Mouse (Mus musculus): Measurements from ENCODE around the gene Rint1. TPM values are rescaled to one million over a fixed set of nuclear protein-coding genes. Genes with fewer than 3 reads are reported as not detected.
A peak's percentile ranks its signal among the peaks of the same experiment; 100 is the strongest.

The Rint1 gene
- polyA plus RNA-seq, 1 experiment from 2014 or later: 36.5 TPM

GRCm38 (mm10) chr5:23782051-23782810 lies 5.3 kb upstream of the Rint1 start:
- Histone ChIP-seq H3K27ac (replicated peaks) (no peak overlapping the region), H3K4me3 (peak overlapping the region; percentile 91), H3K27me3 (replicated peaks; ENCODE audit: low read depth, poor library complexity, severe bottlenecking) (no peaks in the 10 kb centered on the region), H3K4me1 (peaks cover 20% of the 10 kb centered on the region), H3K9me3 (no peaks in the 10 kb centered on the region), H3K36me3 (replicated peaks) (peaks cover 11% of the 10 kb centered on the region)
- DNase-seq (ENCODE audit: low spot score): no peak
- WGBS: 50% methylated on average over 8 of the region's 8 CpGs

DNA sequence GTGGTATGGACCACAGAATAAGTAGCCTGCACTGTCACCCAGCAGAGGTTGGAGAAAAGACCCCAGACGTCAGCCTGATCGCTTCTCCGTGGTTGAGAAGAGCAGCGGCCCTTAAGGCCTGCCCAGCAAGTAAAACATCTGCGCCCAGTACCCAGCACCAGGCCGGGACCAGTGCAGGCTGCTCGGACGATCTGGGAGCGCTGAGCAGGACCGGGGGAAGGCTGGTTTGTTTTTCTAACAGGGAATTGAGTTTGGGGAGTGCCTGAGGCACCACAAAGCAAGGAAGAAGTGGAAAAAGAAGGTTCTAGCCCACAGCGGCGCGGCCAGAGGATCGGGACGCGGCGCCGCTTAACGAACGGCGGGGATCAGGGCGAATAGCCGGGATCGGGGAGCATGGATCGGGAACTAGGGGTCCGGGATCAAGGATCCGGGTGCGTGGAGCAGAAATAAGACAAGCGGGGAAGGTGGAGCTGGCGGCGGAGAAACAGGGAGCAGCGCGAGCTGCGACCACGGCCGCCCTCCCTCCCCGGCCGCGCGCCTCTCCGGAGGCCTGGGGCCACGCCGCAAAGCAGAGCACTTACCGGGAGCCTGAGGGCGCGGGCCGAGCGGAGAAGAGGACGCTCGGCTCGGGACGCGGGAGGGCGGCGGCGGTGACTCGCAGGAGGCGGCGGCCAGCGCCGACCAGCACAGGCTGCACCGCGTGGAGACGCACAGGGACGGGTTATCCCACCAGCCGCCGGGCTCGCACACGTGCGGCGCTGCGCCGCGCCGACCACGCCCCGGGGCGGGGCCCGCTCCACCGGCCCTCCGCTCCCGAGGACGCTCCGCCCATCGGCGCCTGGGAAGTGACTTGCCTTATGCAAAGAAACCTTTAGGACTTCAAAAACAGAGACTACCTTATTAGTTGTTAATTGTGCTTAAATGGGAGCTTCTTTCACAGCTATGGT lies 4.3 kb upstream of the Rint1 start, which contains the start of gene Pus7:
Gene Pus7, minus strand, starts transcription at position 781 of the 947 bp plus-strand sequence.
- H3K27me3 ChIP-seq (replicated peaks; ENCODE audit: low read depth, poor library complexity, severe bottlenecking): no peaks in the 10 kb centered on the region
- peak within 1 kb of the TSS; percentile 88 for H3K27ac ChIP-seq (replicated peaks)
- DNase-seq (ENCODE audit: low spot score): peak; percentile 91
- H3K9me3 ChIP-seq: no peaks in the 10 kb centered on the region
- peak within 1 kb of the TSS; percentile 91 for H3K4me3 ChIP-seq
- H3K4me1 ChIP-seq: peaks cover 23% of the 10 kb centered on the region
- under 1% methylated on average over 86 of the region's 86 CpGs for WGBS
- peaks cover 1% of the 10 kb centered on the region for H3K36me3 ChIP-seq (replicated peaks)

DNA sequence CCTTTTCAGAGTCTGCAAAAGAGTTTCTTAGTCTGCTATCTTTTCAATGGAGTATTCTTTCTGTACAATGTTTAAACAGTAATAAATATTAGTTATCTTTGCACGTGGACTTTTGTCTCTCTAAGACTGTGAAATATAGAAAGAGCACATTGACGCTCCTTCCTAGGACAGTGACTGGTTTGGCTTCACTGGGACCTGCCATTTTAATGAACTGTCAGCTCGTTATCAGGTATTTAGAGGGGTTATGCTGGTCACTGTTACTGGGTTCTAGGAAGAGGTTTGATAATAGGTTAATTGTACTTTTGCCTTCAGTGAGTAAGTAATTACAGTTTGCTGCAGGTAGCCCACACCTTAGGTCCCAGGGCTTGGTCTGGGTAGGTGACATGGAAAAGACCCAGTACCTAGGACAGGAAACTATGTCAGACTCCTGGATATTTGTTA lies 899 bp downstream of the Rint1 start:
- Histone ChIP-seq H3K4me3 (peak overlapping the region; percentile 93), H3K4me1 (peaks cover 8% of the 10 kb centered on the region), H3K9me3 (no peaks in the 10 kb centered on the region), H3K36me3 (replicated peaks) (peaks cover 26% of the 10 kb centered on the region), H3K27ac (replicated peaks) (peak overlapping the region; percentile 88; the same call in 1 of the 2 replicates), H3K27me3 (replicated peaks; ENCODE audit: low read depth, poor library complexity, severe bottlenecking) (no peaks in the 10 kb centered on the region)
- 47% methylated on average over 3 of the region's 3 CpGs for WGBS
- DNase-seq (ENCODE audit: low spot score): no peak

DNA sequence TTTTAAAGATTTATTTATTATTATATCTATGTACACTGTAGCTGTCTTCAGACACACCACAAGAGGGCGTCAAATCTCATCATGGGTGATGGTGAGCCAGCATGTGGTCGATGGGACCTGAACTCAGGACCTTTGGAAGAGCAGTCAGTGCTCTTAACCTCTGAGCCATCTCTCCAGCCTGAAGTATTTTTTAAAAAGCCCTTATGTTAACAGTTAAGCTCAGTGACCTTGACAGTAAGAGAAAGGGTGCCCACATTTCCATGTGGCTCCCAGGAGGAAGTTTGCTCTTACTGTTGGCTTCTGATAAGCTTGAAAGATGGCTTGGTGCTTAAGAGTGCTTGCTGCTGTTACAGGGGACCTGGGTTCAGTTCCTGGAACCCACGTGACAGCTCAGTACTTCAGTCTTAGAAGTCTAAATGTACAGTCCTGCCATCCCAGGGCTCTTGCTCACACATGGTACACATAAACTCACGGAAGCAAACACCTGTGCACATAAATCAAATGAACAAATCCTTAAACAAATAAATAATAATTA lies 1.6 kb downstream of the Rint1 start:
- Histone ChIP-seq H3K27me3 (replicated peaks; ENCODE audit: low read depth, poor library complexity, severe bottlenecking) (no peaks in the 10 kb centered on the region), H3K4me3 (peak overlapping the region; percentile 93; the same call in 1 of the 2 replicates), H3K27ac (replicated peaks) (no peak overlapping the region), H3K4me1 (peaks cover 8% of the 10 kb centered on the region), H3K36me3 (replicated peaks) (peaks cover 29% of the 10 kb centered on the region), H3K9me3 (no peaks in the 10 kb centered on the region)
- no peak for DNase-seq (ENCODE audit: low spot score)
- WGBS: 85% methylated on average over 4 of the region's 4 CpGs

GRCm38 (mm10) chr5:23792726-23793125 lies 5.2 kb downstream of the Rint1 start:
- no peak overlapping the region for H3K4me3 ChIP-seq
- H3K9me3 ChIP-seq: no peaks in the 10 kb centered on the region
- peaks cover 8% of the 10 kb centered on the region for H3K4me1 ChIP-seq
- DNase-seq (ENCODE audit: low spot score): no peak
- H3K27me3 ChIP-seq (replicated peaks; ENCODE audit: low read depth, poor library complexity, severe bottlenecking): no peaks in the 10 kb centered on the region
- WGBS: 92% methylated on average over 2 of the region's 2 CpGs
- H3K27ac ChIP-seq (replicated peaks): no peak overlapping the region
- peaks cover 61% of the 10 kb centered on the region for H3K36me3 ChIP-seq (replicated peaks)

DNA sequence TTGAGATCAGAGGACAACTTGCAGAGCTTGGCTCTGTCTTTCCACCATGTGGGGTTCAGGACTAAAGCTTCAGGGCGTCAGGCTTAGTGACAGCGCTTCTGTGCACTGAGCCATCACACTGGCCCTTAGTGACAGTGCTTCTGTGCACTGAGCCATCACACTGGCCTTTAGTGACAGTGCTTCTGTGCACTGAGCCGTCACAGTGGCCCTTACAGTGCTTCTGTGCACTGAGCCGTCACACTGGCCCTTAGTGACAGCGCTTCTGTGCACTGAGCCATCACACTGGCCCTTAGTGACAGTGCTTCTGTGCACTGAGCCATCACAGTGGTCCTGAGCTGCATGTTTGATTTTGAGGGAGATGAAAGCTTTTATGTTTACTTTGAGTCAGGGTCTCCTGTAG lies 27.3 kb downstream of the Rint1 start:
- Histone ChIP-seq H3K4me3 (no peak overlapping the region), H3K27me3 (replicated peaks; ENCODE audit: low read depth, poor library complexity, severe bottlenecking) (no peaks in the 10 kb centered on the region), H3K36me3 (replicated peaks) (peaks cover 97% of the 10 kb centered on the region), H3K27ac (replicated peaks) (no peak overlapping the region), H3K9me3 (peaks cover 14% of the 10 kb centered on the region), H3K4me1 (no peaks in the 10 kb centered on the region)
- WGBS: 81% methylated on average over 5 of the region's 5 CpGs
- no peak for DNase-seq (ENCODE audit: low spot score)

GRCm38 (mm10) chr5:23816681-23817080 lies 29.2 kb downstream of the Rint1 start:
- WGBS: 94% methylated on average over 15 of the region's 15 CpGs
- no peaks in the 10 kb centered on the region for H3K4me1 ChIP-seq
- H3K9me3 ChIP-seq: peaks cover 14% of the 10 kb centered on the region
- H3K36me3 ChIP-seq (replicated peaks): peaks cover 88% of the 10 kb centered on the region
- no peak overlapping the region for H3K27ac ChIP-seq (replicated peaks)
- H3K27me3 ChIP-seq (replicated peaks; ENCODE audit: low read depth, poor library complexity, severe bottlenecking): no peaks in the 10 kb centered on the region
- no peak overlapping the region for H3K4me3 ChIP-seq
- no peak for DNase-seq (ENCODE audit: low spot score)

GRCm38 (mm10) chr5:23822306-23822705 lies 34.8 kb downstream of the Rint1 start:
- DNase-seq (ENCODE audit: low spot score): no peak
- H3K4me1 ChIP-seq: no peaks in the 10 kb centered on the region
- 78% methylated on average over 11 of the region's 11 CpGs for WGBS
- H3K4me3 ChIP-seq: no peak overlapping the region
- H3K27ac ChIP-seq (replicated peaks): no peak overlapping the region
- H3K9me3 ChIP-seq: no peaks in the 10 kb centered on the region
- H3K36me3 ChIP-seq (replicated peaks): peaks cover 35% of the 10 kb centered on the region
- H3K27me3 ChIP-seq (replicated peaks; ENCODE audit: low read depth, poor library complexity, severe bottlenecking): no peaks in the 10 kb centered on the region

- 79% methylated on average over 8 of the region's 8 CpGs for WGBS
- no peaks in the 10 kb centered on the region for H3K9me3 ChIP-seq
These were observed 36.7 kb downstream of the Rint1 start for GRCm38 (mm10) chr5:23824171-23824733.

DNA sequence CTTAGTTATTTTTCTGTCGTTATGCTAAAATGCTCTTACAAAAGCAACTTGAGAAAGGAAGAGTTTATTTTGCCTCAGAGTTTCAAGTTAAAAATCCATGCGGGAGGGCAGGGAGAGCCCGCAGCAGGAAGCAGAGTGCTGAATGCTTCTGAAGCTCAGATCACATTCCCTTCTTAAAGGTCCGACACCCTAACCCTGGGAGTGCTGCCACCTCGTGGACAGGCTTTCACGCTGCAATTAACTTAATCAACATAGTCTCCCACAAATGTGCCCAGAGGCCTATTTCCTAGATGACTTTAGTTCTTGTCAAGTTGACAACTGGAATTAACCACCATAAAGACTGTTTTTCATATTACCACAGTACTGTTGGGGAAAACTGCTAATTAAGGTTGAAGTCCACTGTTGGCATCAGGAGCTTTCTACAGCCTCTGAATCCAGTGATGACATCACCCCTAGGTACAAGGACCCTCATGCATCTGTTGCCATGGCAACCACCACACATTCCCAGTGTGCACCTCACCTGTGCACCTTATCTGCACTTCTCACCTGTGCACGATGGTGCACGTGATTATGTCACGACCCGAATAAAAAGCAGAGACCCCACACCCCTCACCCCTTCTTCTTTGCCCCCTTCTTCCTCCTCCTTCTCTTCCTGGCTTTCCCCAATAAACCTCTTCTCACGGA lies 39.0 kb downstream of the Rint1 start:
- no peaks in the 10 kb centered on the region for H3K9me3 ChIP-seq
- peaks cover 20% of the 10 kb centered on the region for H3K27me3 ChIP-seq (replicated peaks; ENCODE audit: low read depth, poor library complexity, severe bottlenecking)
- 39% methylated on average over 11 of the region's 11 CpGs for WGBS
- 0 out of 2 replicates have a peak, but pooled peaks cover 4% of the 10 kb centered on the region for H3K4me1 ChIP-seq
- DNase-seq (ENCODE audit: low spot score): peak; percentile 76
- H3K27ac ChIP-seq (replicated peaks): no peak overlapping the region
- H3K4me3 ChIP-seq: no peak overlapping the region
- H3K36me3 ChIP-seq (replicated peaks): peaks cover under 1% of the 10 kb centered on the region; the same call in 1 of the 2 replicates

More at GRCm38 (mm10) chr5:23824171-23824733, 36.7 kb downstream of the Rint1 start:
- Histone ChIP-seq H3K36me3 (replicated peaks) (peaks cover 16% of the 10 kb centered on the region), H3K27ac (replicated peaks) (no peak overlapping the region), H3K4me1 (no peaks in the 10 kb centered on the region), H3K27me3 (replicated peaks; ENCODE audit: low read depth, poor library complexity, severe bottlenecking) (no peaks in the 10 kb centered on the region), H3K4me3 (no peak overlapping the region)
- no peak for DNase-seq (ENCODE audit: low spot score)

DNA sequence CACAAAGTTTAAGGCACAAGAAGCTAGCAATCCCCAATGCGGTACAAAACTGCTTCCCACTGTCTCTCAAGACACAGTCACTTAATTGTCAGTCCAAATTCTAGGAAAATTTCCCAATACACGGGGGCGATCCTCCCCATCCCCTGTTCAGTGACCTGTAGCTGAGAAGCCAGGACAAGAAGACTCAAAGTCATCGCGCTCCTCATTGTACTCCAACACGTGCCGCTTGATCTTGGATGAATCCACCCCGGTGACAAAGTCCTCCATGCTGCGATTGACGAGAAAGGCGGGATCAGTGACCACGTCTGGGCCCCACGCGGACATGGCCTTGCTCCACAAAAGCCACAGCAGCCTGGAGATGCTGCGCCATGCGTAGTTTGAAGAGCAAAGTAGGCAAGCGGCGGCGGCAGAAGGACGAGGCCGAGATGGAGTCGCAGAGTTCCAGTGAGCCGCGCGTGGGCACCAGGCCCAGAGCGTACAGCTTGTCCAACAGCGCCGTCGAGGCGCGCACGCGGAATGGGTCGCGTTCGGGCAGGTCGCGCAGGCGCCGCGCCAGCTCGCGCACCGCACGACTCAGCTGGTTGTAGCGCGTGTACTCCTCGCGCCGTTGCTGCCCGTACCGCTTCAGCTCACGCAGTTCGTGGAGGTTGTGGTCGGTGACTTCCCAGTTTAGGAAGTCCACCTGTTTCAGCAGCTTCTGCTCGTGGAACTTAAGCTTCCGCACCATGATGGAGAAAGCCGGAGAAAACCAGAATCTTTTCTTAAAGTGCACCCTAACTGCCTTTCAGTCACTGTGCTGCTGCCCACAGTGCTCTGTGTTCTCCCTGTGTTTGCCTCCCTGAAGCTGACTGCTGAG lies 43.6 kb downstream of the Rint1 start:
- Histone ChIP-seq H3K4me1 (0 out of 2 replicates have a peak, but pooled peaks cover 4% of the 10 kb centered on the region), H3K4me3 (peak overlapping the region; percentile 32; the same call in 1 of the 2 replicates), H3K27ac (replicated peaks) (no peak overlapping the region), H3K27me3 (replicated peaks; ENCODE audit: low read depth, poor library complexity, severe bottlenecking) (peaks cover 29% of the 10 kb centered on the region), H3K36me3 (replicated peaks) (no peaks in the 10 kb centered on the region), H3K9me3 (no peaks in the 10 kb centered on the region)
- 43% methylated on average over 58 of the region's 58 CpGs for WGBS
- DNase-seq (ENCODE audit: low spot score): peak; percentile 25
